Mouse (Mus musculus) testis, adult 2 months (tissue): ENCODE data around the gene Aes. TPM values are rescaled to one million over a fixed set of nuclear protein-coding genes. Genes with fewer than 3 reads are reported as not detected.

ENCODE experiments used
- H3K27ac ChIP-seq: fragments of 200-500 bp; 2 replicates; pipeline ENCODE4 v1.5.1; 2012; ENCODE audit warnings: low read depth, low read length; ENCODE audit not compliant: control insufficient read depth, insufficient read depth
- H3K27me3 ChIP-seq: fragments of 200-500 bp; 2 replicates; pipeline ENCODE4 v1.6.1; 2012; ENCODE audit warnings: mild to moderate bottlenecking, low read length, moderate library complexity; ENCODE audit not compliant: control insufficient read depth, insufficient read depth
- H3K36me3 ChIP-seq: fragments of 200-500 bp; 2 replicates; pipeline ENCODE4 v1.6.1; 2012; ENCODE audit warnings: mild to moderate bottlenecking, low read length; ENCODE audit not compliant: control insufficient read depth, insufficient read depth
- H3K4me1 ChIP-seq: fragments of 200-500 bp; 2 replicates; pipeline ENCODE4 v1.6.1; 2012; ENCODE audit warnings: low read length; ENCODE audit not compliant: control insufficient read depth, insufficient read depth
- H3K4me3 ChIP-seq: fragments of 200-500 bp; 2 replicates; pipeline ENCODE4 v1.5.1; 2012; ENCODE audit warnings: low read depth, mild to moderate bottlenecking, low read length, moderate library complexity, mixed read lengths; ENCODE audit not compliant: control insufficient read depth
- CTCF ChIP-seq: fragments of 200-500 bp; IDR thresholded peaks from 2 replicates; pipeline ENCODE4 v1.5.1; 2012; ENCODE audit warnings: low read depth, mild to moderate bottlenecking, inconsistent platforms, low read length, moderate library complexity; ENCODE audit not compliant: control insufficient read depth, insufficient read depth, insufficient replicate concordance
- POLR2A ChIP-seq: fragments of 200-500 bp; IDR thresholded peaks from 2 replicates; pipeline ENCODE4 v1.6.1; 2012; ENCODE audit warnings: low read depth, mild to moderate bottlenecking, inconsistent platforms, low read length, moderate library complexity; ENCODE audit not compliant: control insufficient read depth
- polyA plus RNA-seq: library from polyadenylated mRNA; depleted of rRNA; stranded (reverse); fragments of >200 nt; gene quantifications from 2 replicates; pipeline ENCODE4 v1.2.3, GENCODE M21; 2012

Gene Aes
- polyA plus RNA-seq, 1 experiment = 154 TPM

- H3K27me3 ChIP-seq = no peaks in the 10 kb centered on the region
- no peak overlapping the region for H3K4me3 ChIP-seq
- H3K4me1 ChIP-seq = no peaks in the 10 kb centered on the region; the same call in 1 of the 2 replicates
- TF ChIP-seq POLR2A (no peak), CTCF (no peak)
- H3K36me3 ChIP-seq = no peaks in the 10 kb centered on the region
- no peak overlapping the region for H3K27ac ChIP-seq
These were observed 21.9 kb upstream of the Aes start for GRCm38 (mm10) chr10:81537429-81537828.

GRCm38 (mm10) chr10:81538321-81539048 is 20.8 kb upstream of the Aes start:
- Histone ChIP-seq H3K4me3 (no peak overlapping the region), H3K36me3 (no peaks in the 10 kb centered on the region), H3K27me3 (no peaks in the 10 kb centered on the region), H3K27ac (no peak overlapping the region), H3K4me1 (no peaks in the 10 kb centered on the region; the same call in 1 of the 2 replicates)
- TF ChIP-seq CTCF (no peak), POLR2A (no peak)

- TF ChIP-seq CTCF = no peak
- TF ChIP-seq POLR2A = no peak
- H3K27ac ChIP-seq = 0 out of 2 replicates have a peak overlapping the region, but pooled peaks have one; percentile 14
- no peak overlapping the region for H3K4me3 ChIP-seq
- peaks cover 9% of the 10 kb centered on the region for H3K4me1 ChIP-seq
- H3K27me3 ChIP-seq = no peaks in the 10 kb centered on the region
- no peaks in the 10 kb centered on the region for H3K36me3 ChIP-seq
These were observed 17.9 kb upstream of the Aes start for GRCm38 (mm10) chr10:81541363-81541762.

- no peaks in the 10 kb centered on the region for H3K36me3 ChIP-seq
- H3K4me3 ChIP-seq = no peak overlapping the region
- H3K4me1 ChIP-seq = peaks cover 9% of the 10 kb centered on the region
- peak overlapping the region; percentile 36; the same call in 1 of the 2 replicates for H3K27ac ChIP-seq
- TF ChIP-seq POLR2A (no peak), CTCF (no peak)
- H3K27me3 ChIP-seq = no peaks in the 10 kb centered on the region
These were observed 17.5 kb upstream of the Aes start for GRCm38 (mm10) chr10:81541803-81542202.

- no peak overlapping the region for H3K4me3 ChIP-seq
- H3K4me1 ChIP-seq = peaks cover 9% of the 10 kb centered on the region
- TF ChIP-seq CTCF (no peak), POLR2A (no peak)
- H3K27ac ChIP-seq = no peak overlapping the region
- H3K27me3 ChIP-seq = no peaks in the 10 kb centered on the region
- H3K36me3 ChIP-seq = no peaks in the 10 kb centered on the region
These were observed 16.4 kb upstream of the Aes start for GRCm38 (mm10) chr10:81542727-81543460.

- Histone ChIP-seq H3K27me3 (no peaks in the 10 kb centered on the region), H3K4me3 (peak overlapping the region; percentile 86; the same call in 1 of the 2 replicates), H3K36me3 (no peaks in the 10 kb centered on the region), H3K27ac (no peak overlapping the region), H3K4me1 (peaks cover 9% of the 10 kb centered on the region)
- TF ChIP-seq POLR2A (no peak), CTCF (no peak)
These were observed 15.7 kb upstream of the Aes start for GRCm38 (mm10) chr10:81543633-81544032.
